Mouse (Mus musculus) C2C12 (cell line): ENCODE data around the gene Smim1.

Experiments used
- CTCF ChIP-seq: IDR thresholded peaks from one replicate; pipeline ENCODE4 v1.5.1; 2011; ENCODE audit not compliant: control insufficient read depth, insufficient read depth, insufficient read length
- MYOD1 ChIP-seq: IDR thresholded peaks from one replicate; pipeline ENCODE4 v1.6.1; 2011; ENCODE audit warnings: low read depth; ENCODE audit not compliant: control insufficient read depth, insufficient read length

- TF ChIP-seq CTCF: no peak
- no peak for TF ChIP-seq MYOD1
Observed at GRCm38 (mm10) chr4:154071521-154071920, 45.5 kb upstream of the Smim1 start.
